8 mouse cellular contexts compared by ENCODE assay signal in genomic region chr12:15815170-15815575, GRCm38 (mm10). TPM values are rescaled to one million over a fixed set of nuclear protein-coding genes. Genes with fewer than 3 reads are reported as not detected.
DNase-seq lines count a peak whose midpoint lies in the region; ATAC-seq and TF ChIP-seq lines count a peak whose summit lies in the region.

No protein-coding gene starts in this region.

- no peaks in the 10 kb centered on the region for H3K9me3 ChIP-seq in heart, embryonic 15.5 days (replicated peaks)

- no peak for TF ChIP-seq POLR2A in cerebellum, adult 2 months (IDR thresholded peaks at IDR 0.05; ENCODE audit: borderline replicate concordance, insufficient read depth, low read length)
- no peak for TF ChIP-seq POLR2A in small intestine, adult 2 months (IDR thresholded peaks at IDR 0.05; ENCODE audit: low read depth, low read length)

- no peaks in the 10 kb centered on the region for H3K4me1 ChIP-seq in cerebellum, adult 2 months (ENCODE audit: control insufficient read depth, insufficient read depth, low read length)
- peaks cover 19% of the 10 kb centered on the region for H3K4me1 ChIP-seq in heart, embryonic 15.5 days (replicated peaks)
- no peaks in the 10 kb centered on the region for H3K4me1 ChIP-seq in small intestine, adult 2 months (ENCODE audit: control insufficient read depth, insufficient read depth, insufficient read length, low read length)

- H3K27ac ChIP-seq in cerebellum, adult 2 months (ENCODE audit: insufficient read depth, low read length), result peak overlapping the region; percentile 25; the same call in 1 of the 2 replicates
- peak overlapping the region; percentile 99 for H3K27ac ChIP-seq in heart, embryonic 15.5 days
- peak overlapping the region; percentile 72 for H3K27ac ChIP-seq in small intestine, adult 2 months (ENCODE audit: insufficient read depth, low read depth, low read length)

- H3K4me2 ChIP-seq in heart, embryonic 15.5 days, result peak overlapping the region; percentile 86

- ATAC-seq in cerebellum, adult (ENCODE audit: insufficient number of reproducible peaks, low FRiP score, low TSS enrichment), result no peak
- ATAC-seq in heart, embryonic 15.5 days (replicated peaks; ENCODE audit: insufficient number of reproducible peaks, insufficient read depth, low FRiP score, low read depth), result no peak

- DNase-seq in cerebellum, adult 2 months, result peak in 1 of 2 experiments; percentile 33
- peak; percentile 71 for DNase-seq in CD4-positive helper T cell, adult 2 months (ENCODE audit: low read depth, low spot score)
- DNase-seq in embryo, embryonic 9.5 days (ENCODE audit: extremely low spot score), result peak; percentile 68
- DNase-seq in kidney, postnatal 25 days, result peak; percentile 48 to 56
- peak; percentile 35 for DNase-seq in lung, postnatal 25 days (ENCODE audit: low spot score)

- peak overlapping the region; percentile 47 for H3K4me3 ChIP-seq in cerebellum, adult 2 months (replicated peaks; ENCODE audit: insufficient read depth, low read depth, low read length)
- H3K4me3 ChIP-seq in heart, embryonic 15.5 days, result peak overlapping the region; percentile 82
- H3K4me3 ChIP-seq in small intestine, adult 2 months (ENCODE audit: low read depth, low read length), result peak overlapping the region; percentile 78

- no peaks in the 10 kb centered on the region for H3K36me3 ChIP-seq in heart, embryonic 15.5 days
- no peaks in the 10 kb centered on the region for H3K36me3 ChIP-seq in small intestine, adult 2 months (ENCODE audit: control insufficient read depth, insufficient read depth, low read length)

- no peak for TF ChIP-seq CTCF in cerebellum, adult 2 months (IDR thresholded peaks at IDR 0.05; ENCODE audit: borderline replicate concordance, insufficient read depth, low read depth, low read length)
- no peak for TF ChIP-seq CTCF in small intestine, adult 2 months (IDR thresholded peaks at IDR 0.05; ENCODE audit: extremely low read depth, insufficient read length, insufficient replicate concordance, low read depth, low read length)

- WGBS in cerebellum, adult 2 months, result 2% methylated on average over 23 of the region's 23 CpGs
- under 1% methylated on average over 23 of the region's 23 CpGs for WGBS in heart, embryonic 15.5 days
- 2% methylated on average over 23 of the region's 23 CpGs for WGBS in small intestine, adult 2 months

- H3K27me3 ChIP-seq in cerebellum, adult 2 months (ENCODE audit: control insufficient read depth, insufficient read depth, low read length), result peaks cover 7% of the 10 kb centered on the region; the same call in 1 of the 2 replicates
- H3K27me3 ChIP-seq in heart, embryonic 15.5 days, result no peaks in the 10 kb centered on the region
- no peaks in the 10 kb centered on the region for H3K27me3 ChIP-seq in small intestine, adult 2 months (ENCODE audit: control insufficient read depth, insufficient read depth, low read length)

- H3K9ac ChIP-seq in heart, embryonic 15.5 days, result peak overlapping the region; percentile 94

RNA-seq across cellular contexts. Expression of gene Trib2, which starts 1.5 kb away (rescaled TPM):
- 25.9 and 29.1 TPM in 2 replicates for polyA plus RNA-seq in cerebellum, adult 2 months (2012; rRNA removed)
- 44.9 and 48.3 TPM in 2 replicates for polyA plus RNA-seq in heart, embryonic 15.5 days (2015; fragmentation: Nextera tagmentation; extraction: Ambion mirVana)
- polyA plus RNA-seq in small intestine, adult 2 months (2012; rRNA removed), result 1.2 and 2.5 TPM in 2 replicates

Comparison
In these comparisons a context has a peak if more than half of its experiments do, and no peak if none do; other contexts are left out.
1. H3K27ac ChIP-seq: peak in every context shown above with its lines; median percentile 99 in heart, embryonic 15.5 days; 72 in small intestine, adult 2 months; 25 in cerebellum, adult 2 months.